Mouse (Mus musculus): Measurements from ENCODE around the gene Map3k1. TPM values are rescaled to one million over a fixed set of nuclear protein-coding genes. Genes with fewer than 3 reads are reported as not detected.

Map3k1 gene
- polyA plus RNA-seq, 1 experiment from 2014 or later = 17.7 TPM

DNA sequence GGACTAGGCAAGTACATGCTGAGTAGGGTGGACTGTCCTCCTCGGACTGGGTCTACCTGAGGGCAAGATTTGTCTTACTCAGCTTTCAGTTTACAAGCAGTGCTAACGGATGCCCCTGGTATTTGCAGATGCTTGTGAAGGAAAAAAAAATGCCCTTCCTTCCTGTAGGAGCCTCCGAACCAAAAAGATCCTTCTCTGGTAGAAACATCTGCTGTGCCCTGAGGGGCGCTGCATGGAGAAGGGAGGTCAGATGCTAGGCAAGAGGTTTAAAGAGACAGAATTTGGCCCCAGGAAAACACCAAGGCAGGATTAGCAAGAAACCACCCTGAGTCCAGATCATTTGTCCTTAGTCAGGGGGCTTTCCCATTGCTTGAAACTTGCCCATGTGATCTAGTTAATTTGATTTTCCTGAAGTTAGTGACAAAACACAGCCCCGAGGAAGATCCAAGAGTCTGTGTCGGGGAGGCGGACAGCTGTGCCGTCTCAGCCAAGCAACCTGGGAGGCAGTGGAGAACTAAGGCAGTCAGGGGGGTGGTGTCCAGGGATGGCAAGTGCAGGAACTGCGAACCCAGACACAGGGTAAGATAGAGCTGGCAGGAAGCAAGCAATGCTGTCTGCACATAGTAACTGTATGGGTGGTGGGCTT is 19.2 kb downstream of the Map3k1 start:
- H3K4me3 ChIP-seq (ENCODE audit: low read depth, low read length) = no peak overlapping the region
- peaks cover 48% of the 10 kb centered on the region for H3K4me1 ChIP-seq (ENCODE audit: control insufficient read depth, insufficient read depth, low read length)
- ATAC-seq (ENCODE audit: low read depth) = peak; percentile 16; the same call in 1 of the 2 replicates
- no peak overlapping the region for H3K4me2 ChIP-seq (ENCODE audit: low read depth, low read length)
- DNase-seq (ENCODE audit: low spot score) = no peak
- no peaks in the 10 kb centered on the region for H3K36me3 ChIP-seq (ENCODE audit: control insufficient read depth, insufficient read depth, low read length)
- WGBS = 20% methylated on average over 8 of the region's 9 CpGs
- no peak overlapping the region for H3K9ac ChIP-seq (ENCODE audit: low read depth, low read length)
- H3K27ac ChIP-seq (replicated peaks; ENCODE audit: low read depth, low read length) = 0 out of 2 replicates have a peak overlapping the region, but pooled peaks have one; percentile 3
- no peaks in the 10 kb centered on the region for H3K27me3 ChIP-seq (replicated peaks; ENCODE audit: control insufficient read depth, insufficient read depth, low read length)
- no peaks in the 10 kb centered on the region for H3K9me3 ChIP-seq (ENCODE audit: control insufficient read depth, low read length)

DNA sequence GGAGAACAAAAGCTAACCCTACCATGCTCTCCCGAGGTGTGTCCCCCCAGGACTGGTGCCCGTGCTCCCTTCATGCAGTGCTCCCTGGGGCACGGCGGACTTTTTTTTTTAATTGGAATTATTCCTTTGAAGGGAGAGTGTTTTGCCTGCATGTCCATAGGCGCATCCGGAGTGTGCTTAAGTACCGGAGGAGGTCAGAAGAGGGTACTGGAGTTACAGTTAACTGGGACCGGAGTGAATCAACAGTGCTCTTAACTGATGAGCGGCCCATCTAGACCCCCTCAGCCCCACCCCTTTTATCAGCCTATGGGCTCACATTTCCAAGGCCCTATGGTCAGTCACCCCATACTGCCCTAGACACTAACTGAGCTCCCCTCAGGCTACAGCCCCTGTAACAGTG is 19.9 kb downstream of the Map3k1 start:
- Histone ChIP-seq H3K4me3 (ENCODE audit: low read depth, low read length) (no peak overlapping the region), H3K9ac (ENCODE audit: low read depth, low read length) (no peak overlapping the region), H3K4me2 (ENCODE audit: low read depth, low read length) (0 out of 2 replicates have a peak overlapping the region, but pooled peaks have one; percentile 21), H3K27me3 (replicated peaks; ENCODE audit: control insufficient read depth, insufficient read depth, low read length) (no peaks in the 10 kb centered on the region), H3K27ac (replicated peaks; ENCODE audit: low read depth, low read length) (peak overlapping the region; percentile 15; the same call in 1 of the 2 replicates), H3K36me3 (ENCODE audit: control insufficient read depth, insufficient read depth, low read length) (no peaks in the 10 kb centered on the region), H3K9me3 (ENCODE audit: control insufficient read depth, low read length) (no peaks in the 10 kb centered on the region), H3K4me1 (ENCODE audit: control insufficient read depth, insufficient read depth, low read length) (peaks cover 42% of the 10 kb centered on the region)
- no peak for ATAC-seq (ENCODE audit: low read depth)
- DNase-seq (ENCODE audit: low spot score) = no peak
- 57% methylated on average over 9 of the region's 9 CpGs for whole genome bisulfite sequencing

DNA sequence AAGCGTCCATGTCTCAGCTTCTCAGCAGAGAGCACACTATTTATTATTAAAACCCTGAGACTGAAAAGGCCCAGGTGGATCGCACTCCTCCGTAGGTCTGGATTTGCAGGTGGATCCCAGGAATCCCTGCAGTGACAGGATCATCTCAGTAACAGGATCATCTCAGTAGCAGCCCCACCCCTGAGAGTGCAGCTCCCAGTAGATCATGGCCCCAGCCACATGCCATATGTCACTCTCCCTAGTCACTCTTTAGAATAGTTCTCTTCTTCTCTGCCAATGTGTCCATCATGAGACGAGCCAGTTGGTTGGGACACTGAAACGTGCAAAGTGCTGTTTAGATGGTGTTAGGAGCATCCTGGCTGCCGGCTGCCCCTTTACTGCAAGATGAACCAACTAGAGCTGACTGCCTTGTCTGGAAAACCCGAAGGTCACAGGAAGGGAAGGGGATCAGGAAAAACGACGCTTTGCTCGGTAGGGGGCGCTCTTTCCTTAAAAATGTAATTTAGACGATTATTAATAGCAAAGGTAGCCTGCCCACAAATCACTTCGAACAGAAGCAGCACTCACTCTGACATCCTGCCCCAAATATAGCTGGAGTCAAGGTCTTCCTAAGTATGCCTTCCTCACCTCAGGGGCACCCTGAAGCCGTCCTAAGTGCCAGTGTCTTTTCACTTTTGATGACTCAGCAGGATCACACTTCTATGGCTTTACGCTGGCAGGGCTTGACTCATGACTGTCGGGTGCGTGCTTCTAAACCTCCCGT is 20.8 kb downstream of the Map3k1 start:
- Histone ChIP-seq H3K4me1 (ENCODE audit: control insufficient read depth, insufficient read depth, low read length) (peaks cover 37% of the 10 kb centered on the region), H3K27me3 (replicated peaks; ENCODE audit: control insufficient read depth, insufficient read depth, low read length) (no peaks in the 10 kb centered on the region), H3K4me3 (ENCODE audit: low read depth, low read length) (no peak overlapping the region), H3K36me3 (ENCODE audit: control insufficient read depth, insufficient read depth, low read length) (no peaks in the 10 kb centered on the region), H3K4me2 (ENCODE audit: low read depth, low read length) (peak overlapping the region; percentile 21; the same call in 1 of the 2 replicates), H3K9me3 (ENCODE audit: control insufficient read depth, low read length) (no peaks in the 10 kb centered on the region), H3K9ac (ENCODE audit: low read depth, low read length) (no peak overlapping the region), H3K27ac (replicated peaks; ENCODE audit: low read depth, low read length) (peak overlapping the region; percentile 15; the same call in 1 of the 2 replicates)
- peak; percentile 91 for DNase-seq (ENCODE audit: low spot score)
- peak; percentile 39 for ATAC-seq (ENCODE audit: low read depth)
- WGBS = 31% methylated on average over 18 of the region's 18 CpGs

DNA sequence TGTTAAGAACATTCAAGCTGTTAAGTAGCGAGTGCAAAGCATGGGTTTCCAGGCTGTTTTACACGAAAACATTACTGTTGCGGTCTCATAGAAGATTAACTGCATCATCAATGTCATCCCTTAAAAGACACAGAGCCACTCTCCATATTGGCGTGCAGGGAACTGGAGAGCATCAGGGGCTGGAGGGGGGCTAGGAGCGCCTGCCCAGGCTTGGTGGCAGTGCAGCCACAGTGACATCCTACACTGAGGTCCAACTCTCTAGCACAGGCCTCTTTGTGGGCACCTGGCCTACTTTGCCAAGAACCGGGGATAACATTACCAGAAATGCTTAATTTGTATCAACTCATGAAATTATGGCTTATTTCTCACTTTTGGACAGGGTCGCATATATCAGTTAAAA is 22.2 kb downstream of the Map3k1 start:
- Histone ChIP-seq H3K9ac (ENCODE audit: low read depth, low read length) (no peak overlapping the region), H3K4me2 (ENCODE audit: low read depth, low read length) (no peak overlapping the region), H3K4me1 (ENCODE audit: control insufficient read depth, insufficient read depth, low read length) (peaks cover 23% of the 10 kb centered on the region), H3K4me3 (ENCODE audit: low read depth, low read length) (no peak overlapping the region), H3K27me3 (replicated peaks; ENCODE audit: control insufficient read depth, insufficient read depth, low read length) (no peaks in the 10 kb centered on the region), H3K36me3 (ENCODE audit: control insufficient read depth, insufficient read depth, low read length) (peaks cover 4% of the 10 kb centered on the region; the same call in 1 of the 2 replicates), H3K27ac (replicated peaks; ENCODE audit: low read depth, low read length) (no peak overlapping the region), H3K9me3 (ENCODE audit: control insufficient read depth, low read length) (no peaks in the 10 kb centered on the region)
- DNase-seq (ENCODE audit: low spot score) (no peak), ATAC-seq (ENCODE audit: low read depth) (no peak)
- 92% methylated on average over 7 of the region's 7 CpGs for WGBS

DNA sequence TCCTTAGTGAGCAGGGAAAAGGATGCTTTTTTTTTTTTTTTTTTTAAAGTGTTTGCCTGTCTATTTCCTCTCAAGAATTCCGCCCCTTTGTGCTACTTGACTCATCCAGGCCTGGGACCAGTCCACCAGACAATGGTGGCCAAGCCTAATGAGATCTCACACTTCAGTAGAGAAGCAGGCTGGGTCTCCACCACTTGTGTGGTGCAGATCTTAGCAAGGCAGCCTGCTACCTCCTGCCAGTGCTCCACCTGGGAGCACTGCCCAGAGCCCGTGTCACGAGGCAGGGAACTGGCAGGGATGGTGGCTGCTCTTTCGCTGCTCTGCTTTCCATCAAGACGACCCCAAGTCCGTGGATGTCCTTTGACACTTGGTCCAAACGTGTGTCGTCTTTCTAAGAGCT is 25.3 kb downstream of the Map3k1 start:
- Histone ChIP-seq H3K4me3 (ENCODE audit: low read depth, low read length) (no peak overlapping the region), H3K36me3 (ENCODE audit: control insufficient read depth, insufficient read depth, low read length) (peaks cover 4% of the 10 kb centered on the region; the same call in 1 of the 2 replicates), H3K27me3 (replicated peaks; ENCODE audit: control insufficient read depth, insufficient read depth, low read length) (no peaks in the 10 kb centered on the region), H3K27ac (replicated peaks; ENCODE audit: low read depth, low read length) (no peak overlapping the region), H3K9ac (ENCODE audit: low read depth, low read length) (no peak overlapping the region), H3K9me3 (ENCODE audit: control insufficient read depth, low read length) (no peaks in the 10 kb centered on the region), H3K4me1 (ENCODE audit: control insufficient read depth, insufficient read depth, low read length) (0 out of 2 replicates have a peak, but pooled peaks cover 2% of the 10 kb centered on the region), H3K4me2 (ENCODE audit: low read depth, low read length) (no peak overlapping the region)
- DNase-seq (ENCODE audit: low spot score) (no peak), ATAC-seq (ENCODE audit: low read depth) (no peak)
- WGBS = 84% methylated on average over 8 of the region's 8 CpGs

DNA sequence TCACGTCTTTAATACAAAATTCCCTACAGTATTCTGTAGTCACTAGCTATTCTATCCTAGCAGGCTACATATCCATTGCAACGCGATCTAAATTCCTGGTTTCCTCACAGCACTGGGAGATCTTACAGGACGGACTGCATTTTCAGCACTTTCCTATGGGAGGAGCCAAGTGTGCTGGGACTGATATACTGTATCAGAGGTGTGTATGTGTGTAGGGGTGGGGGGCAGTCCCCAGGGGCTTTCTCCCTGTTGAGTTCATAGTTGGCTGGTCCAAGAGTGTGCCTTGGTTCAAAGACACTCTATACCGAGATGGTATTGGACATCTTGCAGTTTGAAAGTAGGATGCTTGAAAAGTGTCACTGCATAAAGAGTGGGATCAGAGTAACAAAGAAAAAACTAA is 29.3 kb downstream of the Map3k1 start:
- ATAC-seq (ENCODE audit: low read depth) (peak; percentile 58; the same call in 1 of the 2 replicates), DNase-seq (ENCODE audit: low spot score) (no peak)
- WGBS = 67% methylated on average over 5 of the region's 5 CpGs

DNA sequence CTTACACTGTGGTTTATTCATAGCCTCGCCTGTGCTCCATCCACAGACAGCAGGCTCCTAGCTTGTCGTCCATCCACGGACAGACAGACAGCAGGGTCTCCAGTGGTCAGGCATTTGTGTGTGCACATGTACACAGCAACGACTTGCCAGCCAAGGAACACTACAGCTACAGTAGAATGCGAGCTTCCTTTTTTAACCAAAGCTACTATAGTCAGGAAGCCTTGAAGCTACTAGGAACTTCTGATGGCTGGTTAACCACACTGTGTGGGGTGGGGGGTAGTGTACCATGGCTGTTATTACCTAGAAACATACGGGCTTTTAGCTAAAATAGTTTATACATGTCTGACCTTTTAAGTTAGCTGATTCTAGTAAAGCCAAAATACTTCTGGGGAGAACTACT is 30.2 kb downstream of the Map3k1 start:
- ATAC-seq (ENCODE audit: low read depth) (no peak), DNase-seq (ENCODE audit: low spot score) (no peak)
- Histone ChIP-seq H3K27ac (replicated peaks; ENCODE audit: low read depth, low read length) (no peak overlapping the region), H3K27me3 (replicated peaks; ENCODE audit: control insufficient read depth, insufficient read depth, low read length) (no peaks in the 10 kb centered on the region), H3K9ac (ENCODE audit: low read depth, low read length) (no peak overlapping the region), H3K36me3 (ENCODE audit: control insufficient read depth, insufficient read depth, low read length) (peaks cover 18% of the 10 kb centered on the region), H3K4me1 (ENCODE audit: control insufficient read depth, insufficient read depth, low read length) (0 out of 2 replicates have a peak, but pooled peaks cover 3% of the 10 kb centered on the region), H3K4me2 (ENCODE audit: low read depth, low read length) (no peak overlapping the region), H3K4me3 (ENCODE audit: low read depth, low read length) (no peak overlapping the region), H3K9me3 (ENCODE audit: control insufficient read depth, low read length) (no peaks in the 10 kb centered on the region)
- WGBS = 62% methylated on average over 6 of the region's 6 CpGs

More for the DNA sequence above, 29.3 kb downstream of the Map3k1 start:
- Histone ChIP-seq H3K4me3 (ENCODE audit: low read depth, low read length) (no peak overlapping the region), H3K27me3 (replicated peaks; ENCODE audit: control insufficient read depth, insufficient read depth, low read length) (no peaks in the 10 kb centered on the region), H3K27ac (replicated peaks; ENCODE audit: low read depth, low read length) (no peak overlapping the region), H3K4me1 (ENCODE audit: control insufficient read depth, insufficient read depth, low read length) (0 out of 2 replicates have a peak, but pooled peaks cover 3% of the 10 kb centered on the region), H3K9ac (ENCODE audit: low read depth, low read length) (no peak overlapping the region), H3K4me2 (ENCODE audit: low read depth, low read length) (no peak overlapping the region), H3K9me3 (ENCODE audit: control insufficient read depth, low read length) (no peaks in the 10 kb centered on the region), H3K36me3 (ENCODE audit: control insufficient read depth, insufficient read depth, low read length) (peaks cover 14% of the 10 kb centered on the region)

DNA sequence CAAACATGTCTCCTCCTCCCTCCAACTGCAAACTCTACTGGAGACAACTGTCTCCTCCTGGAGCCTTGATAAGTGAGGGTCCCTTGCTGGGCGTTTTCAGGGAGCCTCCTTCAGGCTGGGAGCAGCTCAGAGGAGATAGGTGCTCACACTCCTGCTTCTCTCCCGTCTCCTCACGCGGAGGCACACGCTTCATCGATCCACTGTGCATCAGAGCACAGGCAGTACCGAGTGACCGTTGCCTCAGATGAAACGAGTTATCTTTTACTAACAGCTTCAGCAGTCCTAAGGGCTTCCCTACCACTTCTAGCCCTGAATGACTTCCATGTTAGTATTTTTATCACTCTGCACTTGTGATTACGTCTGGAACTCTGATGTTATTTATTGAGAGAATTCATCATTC is 30.9 kb downstream of the Map3k1 start:
- Histone ChIP-seq H3K9me3 (ENCODE audit: control insufficient read depth, low read length) (no peaks in the 10 kb centered on the region), H3K9ac (ENCODE audit: low read depth, low read length) (no peak overlapping the region), H3K4me1 (ENCODE audit: control insufficient read depth, insufficient read depth, low read length) (0 out of 2 replicates have a peak, but pooled peaks cover 3% of the 10 kb centered on the region), H3K27ac (replicated peaks; ENCODE audit: low read depth, low read length) (no peak overlapping the region), H3K4me2 (ENCODE audit: low read depth, low read length) (no peak overlapping the region), H3K36me3 (ENCODE audit: control insufficient read depth, insufficient read depth, low read length) (peaks cover 24% of the 10 kb centered on the region), H3K4me3 (ENCODE audit: low read depth, low read length) (no peak overlapping the region), H3K27me3 (replicated peaks; ENCODE audit: control insufficient read depth, insufficient read depth, low read length) (no peaks in the 10 kb centered on the region)
- WGBS = 80% methylated on average over 10 of the region's 10 CpGs
- ATAC-seq (ENCODE audit: low read depth) (no peak), DNase-seq (ENCODE audit: low spot score) (no peak)
